Comparison of ENCODE assay signal across 29 mouse cellular contexts in genomic region chr6:77457919-77458318, GRCm38 (mm10).
DNase-seq lines count a peak whose midpoint lies in the region; ATAC-seq and TF ChIP-seq lines count a peak whose summit lies in the region.
"Had no signal": no experiment of that assay in that cellular context is flagged by ENCODE, and none has a peak within 500 bp of the region (broad histone marks: within the 10 kb centered on the region; RNA-seq: fewer than 3 reads in every experiment).

No protein-coding gene starts in this region.

- WGBS in heart, embryonic 11.5 days (ENCODE audit: insufficient replicate concordance): 72% methylated on average over 2 of the region's 2 CpGs

- no peak overlapping the region for H3K4me2 ChIP-seq in heart, embryonic 11.5 days
- H3K4me2 ChIP-seq: forebrain, embryonic 13.5 days; hindbrain, embryonic 12.5 days; limb, embryonic 15.5 days; liver, embryonic 13.5 days; midbrain, embryonic 13.5 days; neural tube, embryonic 13.5 days had no signal

- no peak overlapping the region for H3K27ac ChIP-seq in heart, embryonic 11.5 days (ENCODE audit: low read depth, low read length)
- no peak overlapping the region for H3K27ac ChIP-seq in gastrocnemius, adult 2 months
- H3K27ac ChIP-seq: forebrain, embryonic 13.5 days; heart, embryonic 10.5 days; hindbrain, embryonic 12.5 days; limb, embryonic 15.5 days; liver, embryonic 13.5 days; midbrain, embryonic 13.5 days; neural tube, embryonic 13.5 days had no signal

- no peak overlapping the region for H3K4me3 ChIP-seq in heart, embryonic 11.5 days (ENCODE audit: low read depth, low read length)
- no peak overlapping the region for H3K4me3 ChIP-seq in gastrocnemius, adult 2 months
- H3K4me3 ChIP-seq: erythroblast, embryonic 14.5 days; forebrain, embryonic 13.5 days; heart, embryonic 10.5 days; hindbrain, embryonic 12.5 days; limb, embryonic 15.5 days; liver, embryonic 13.5 days; midbrain, embryonic 13.5 days; neural tube, embryonic 13.5 days had no signal

- H3K9ac ChIP-seq in heart, embryonic 11.5 days (ENCODE audit: low read depth, low read length): no peak overlapping the region
- H3K9ac ChIP-seq: forebrain, embryonic 13.5 days; hindbrain, embryonic 12.5 days; limb, embryonic 15.5 days; liver, embryonic 13.5 days; midbrain, embryonic 13.5 days; neural tube, embryonic 13.5 days had no signal

- H3K27me3 ChIP-seq in heart, embryonic 11.5 days (ENCODE audit: control insufficient read depth, insufficient read depth, low read length): no peaks in the 10 kb centered on the region
- H3K27me3 ChIP-seq: forebrain, embryonic 13.5 days; hindbrain, embryonic 12.5 days; limb, embryonic 15.5 days; liver, embryonic 13.5 days; midbrain, embryonic 13.5 days; neural tube, embryonic 13.5 days had no signal

- no peaks in the 10 kb centered on the region for H3K36me3 ChIP-seq in heart, embryonic 11.5 days (ENCODE audit: control insufficient read depth, insufficient read depth, low read length)
- H3K36me3 ChIP-seq: heart, embryonic 10.5 days; hindbrain, embryonic 12.5 days; limb, embryonic 15.5 days; liver, embryonic 13.5 days; midbrain, embryonic 13.5 days; neural tube, embryonic 13.5 days had no signal

- intact Hi-C loops in left cerebral cortex, postnatal 25 days (cut with DNase I): no loop called here
- intact Hi-C loops in gastrocnemius, adult 2 months (cut with DNase I): no loop called here

- no peaks in the 10 kb centered on the region for H3K9me3 ChIP-seq in heart, embryonic 11.5 days (replicated peaks; ENCODE audit: control insufficient read depth, low read length)
- H3K9me3 ChIP-seq: forebrain, embryonic 13.5 days; heart, embryonic 10.5 days; hindbrain, embryonic 12.5 days; limb, embryonic 15.5 days; liver, embryonic 13.5 days; midbrain, embryonic 13.5 days; neural tube, embryonic 13.5 days had no signal

- peak; percentile 31 for DNase-seq in layer of hippocampus, adult 11-12 months (ENCODE audit: low spot score)
- no peak for DNase-seq in layer of hippocampus, postnatal 36 days
- peak; percentile 45 for DNase-seq in right cerebral cortex, adult 18-20 months
- no peak for DNase-seq in right cerebral cortex, postnatal 25 days
- peak; percentile 15 to 48 for DNase-seq in frontal cortex, postnatal 36 days (ENCODE audit: low spot score in 2 of 2)
- DNase-seq in left cerebral cortex, postnatal 25 days (ENCODE audit: low spot score in 2 of 2): peak; percentile 26 to 83
- no peak for DNase-seq in gastrocnemius, adult 2 months
- DNase-seq: adrenal gland, postnatal 25 days; cerebellum, adult 18-20 months; cerebellum, postnatal 14 days; gastrocnemius, postnatal 25 days; heart, adult 11 months; heart, postnatal 36 days; kidney, adult 8-10 months; kidney, postnatal 10 days; liver, embryonic 13.5 days; lung, adult 18-20 months; lung, postnatal 4 days had no signal

- no peak for TF ChIP-seq CTCF in gastrocnemius, adult 2 months (IDR thresholded peaks at IDR 0.05)

- ATAC-seq in heart, embryonic 11.5 days (replicated peaks; ENCODE audit: insufficient number of reproducible peaks, low FRiP score, low TSS enrichment): no peak
- ATAC-seq: CD4-positive, CD25-positive, alpha-beta regulatory T cell, adult 4 months; forebrain, embryonic 13.5 days; intestine, embryonic 16.5 days; lung, postnatal 0 days; midbrain, embryonic 13.5 days had no signal

- no peaks in the 10 kb centered on the region for H3K4me1 ChIP-seq in heart, embryonic 11.5 days (ENCODE audit: control insufficient read depth, insufficient read depth, low read length)
- H3K4me1 ChIP-seq: heart, embryonic 10.5 days; hindbrain, embryonic 12.5 days; limb, embryonic 15.5 days; liver, embryonic 13.5 days; midbrain, embryonic 13.5 days had no signal

Comparison
In these comparisons a context has a peak if more than half of its experiments do, and no peak if none do; other contexts are left out.
1. DNase-seq: peak in layer of hippocampus, adult 11-12 months (single experiment), right cerebral cortex, adult 18-20 months (single experiment), frontal cortex, postnatal 36 days (2 of 2) and left cerebral cortex, postnatal 25 days (2 of 2); none in layer of hippocampus, postnatal 36 days (0 of 2), right cerebral cortex, postnatal 25 days (single experiment) and gastrocnemius, adult 2 months (single experiment).